Mouse (Mus musculus) heart, adult 9 months (tissue): Measurements from ENCODE around the gene Dcaf10.
A peak's percentile ranks its signal among the peaks of the same experiment; 100 is the strongest.
"Not testable (repeated sequence)": the region's sequence is repeated elsewhere in the genome, so short reads cannot be mapped to it uniquely, and the experiment has no call there.

Source experiments
- DNase-seq, 2 experiments: peaks; one replicate each; pipeline ENCODE4 v3.0.0; 2022; ENCODE audit warnings: low spot score in 2 of 2

Dcaf10 gene

DNA sequence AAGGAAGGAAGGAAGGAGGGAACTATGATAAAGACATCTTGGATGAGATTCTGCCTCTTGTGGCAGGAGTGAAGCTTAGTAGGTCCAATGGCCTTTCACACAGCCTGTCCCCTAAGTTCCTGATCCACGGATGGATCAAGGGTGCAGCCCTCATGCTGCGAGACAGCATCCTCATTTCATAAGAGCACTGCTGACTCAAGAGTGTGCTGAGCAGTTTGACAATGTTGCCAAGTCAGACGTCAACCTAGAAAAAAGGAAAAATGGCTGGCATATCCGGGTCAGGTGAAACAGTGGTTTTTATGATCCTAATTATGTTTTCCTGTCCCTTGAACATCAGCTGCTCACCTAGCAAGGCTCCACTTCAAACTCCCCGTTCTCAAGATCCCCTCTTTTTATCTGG is 51.8 kb downstream of the Dcaf10 start:
- DNase-seq = no peak

DNA sequence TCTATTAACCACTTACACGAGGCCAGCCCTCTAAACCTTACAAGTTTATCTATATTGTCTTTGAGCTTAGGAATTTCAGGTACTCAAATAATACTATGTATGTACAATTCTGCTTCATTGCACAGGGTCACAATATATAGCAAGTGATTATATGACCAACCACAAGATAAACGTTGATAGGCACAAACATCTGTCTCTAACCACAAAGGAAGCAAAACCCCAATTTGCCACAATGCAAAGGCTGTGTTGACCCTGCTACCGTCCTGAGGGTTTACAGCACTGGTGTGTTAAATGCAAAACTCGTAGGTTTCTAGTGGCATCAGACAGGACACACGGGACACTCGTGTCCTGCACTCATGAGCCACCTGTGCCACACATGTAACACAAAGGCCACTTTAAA is 54.3 kb downstream of the Dcaf10 start:
- not testable (repeated sequence) for DNase-seq

DNA sequence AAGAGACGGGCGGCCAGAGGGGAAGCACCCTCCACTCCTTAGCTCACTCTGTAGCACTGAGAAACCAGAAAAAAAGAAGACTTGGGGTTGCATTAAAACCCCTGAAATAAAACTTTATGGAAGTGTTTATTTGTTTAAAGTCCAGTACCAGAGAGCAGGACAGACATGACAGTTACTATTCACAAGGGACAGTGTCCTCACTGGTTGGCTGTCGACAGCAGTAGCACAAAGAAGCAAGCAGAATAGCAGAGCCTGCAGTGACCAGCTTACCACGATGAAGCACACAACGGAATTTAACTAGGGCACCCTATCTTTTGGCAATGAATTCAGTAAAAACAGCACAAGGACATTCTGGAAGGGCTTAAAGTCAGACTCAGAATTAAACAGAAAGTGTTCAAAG is 56.4 kb downstream of the Dcaf10 start:
- not testable (repeated sequence) for DNase-seq

DNA sequence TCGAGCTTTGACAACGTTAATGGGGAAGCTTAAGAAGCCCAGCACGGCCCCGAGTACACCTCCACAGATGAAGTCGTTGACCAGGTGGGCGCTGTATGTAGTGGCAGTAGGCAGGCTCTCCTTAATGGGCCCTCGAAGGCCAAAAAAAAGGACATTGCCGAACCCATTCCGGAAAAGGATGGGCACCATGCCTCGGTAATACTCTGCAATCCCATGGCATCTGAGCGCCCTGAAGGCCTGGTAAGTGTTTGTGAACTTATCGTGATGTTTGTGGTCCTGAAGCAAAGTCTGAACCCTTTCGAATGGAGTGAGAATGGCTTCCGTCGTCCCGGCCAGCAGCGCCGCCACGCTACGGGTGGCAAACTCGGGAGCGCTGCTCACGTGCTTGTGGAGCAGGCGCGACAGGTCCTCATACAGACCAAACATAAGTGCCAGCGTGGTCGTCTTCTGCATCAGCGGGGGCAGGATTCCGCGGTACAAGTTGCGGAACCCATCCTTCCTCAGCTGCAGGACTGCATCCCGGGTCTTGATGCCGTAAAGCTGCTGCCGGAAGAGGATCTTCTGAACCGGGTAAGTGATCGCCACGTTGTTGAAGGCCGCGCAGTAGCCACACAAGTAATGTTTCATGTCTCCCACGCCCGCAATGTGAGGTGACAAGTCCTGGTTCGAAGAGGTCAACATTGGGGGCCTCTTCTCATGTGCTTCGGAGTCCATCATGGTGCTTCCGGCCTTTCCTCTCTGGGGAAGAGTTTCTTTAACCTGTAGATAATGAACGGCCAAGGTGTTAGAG is 57.7 kb downstream of the Dcaf10 start:
- no peak for DNase-seq

DNA sequence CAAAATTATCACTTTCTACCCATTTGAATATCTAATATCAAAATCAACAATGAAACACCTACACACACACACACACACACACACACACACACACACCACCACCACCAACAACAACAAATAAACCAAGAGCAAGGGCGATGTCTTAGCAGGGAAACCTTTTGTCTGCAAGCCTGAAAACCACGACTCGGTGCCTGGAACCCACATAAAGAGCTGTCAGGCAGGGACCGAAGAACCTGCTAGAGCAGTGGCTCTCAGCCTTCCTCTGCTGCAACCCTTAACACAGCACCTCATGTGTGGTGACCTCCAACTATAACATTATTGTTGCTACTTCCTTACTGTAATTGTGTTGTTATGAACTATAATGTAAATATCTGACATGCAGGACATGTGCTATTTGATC is 60.4 kb downstream of the Dcaf10 start:
- DNase-seq = no peak

DNA sequence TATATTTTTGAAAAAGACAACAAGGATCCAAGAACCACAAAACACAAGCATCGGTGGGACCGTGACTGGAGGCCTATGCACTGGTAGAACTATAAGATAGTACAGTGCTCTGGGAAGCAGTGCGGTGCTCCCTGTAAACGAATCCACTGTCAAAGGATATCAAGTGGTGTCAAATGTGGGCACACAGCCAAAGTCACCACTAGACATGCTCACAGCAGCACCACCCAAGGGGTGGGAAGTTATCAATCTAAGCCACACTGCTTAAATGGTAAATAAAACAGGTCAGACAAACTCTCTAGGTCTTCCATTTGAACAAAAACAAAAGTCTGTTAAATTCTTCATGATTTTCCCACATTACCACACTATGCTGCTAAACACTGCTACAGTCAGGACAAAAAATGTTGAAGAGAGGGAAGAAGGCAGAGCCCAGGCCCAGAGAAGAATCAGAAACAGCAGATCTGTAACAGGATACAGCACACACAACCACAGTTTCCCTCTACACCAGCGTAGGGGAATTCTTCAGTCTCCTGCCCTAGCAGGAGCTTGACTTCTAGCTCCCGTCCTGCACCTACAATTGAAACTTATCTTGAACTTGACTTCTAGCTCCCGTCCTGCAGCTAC is 61.1 kb downstream of the Dcaf10 start:
- peak in 1 of 2 experiments; percentile 39 for DNase-seq

DNA sequence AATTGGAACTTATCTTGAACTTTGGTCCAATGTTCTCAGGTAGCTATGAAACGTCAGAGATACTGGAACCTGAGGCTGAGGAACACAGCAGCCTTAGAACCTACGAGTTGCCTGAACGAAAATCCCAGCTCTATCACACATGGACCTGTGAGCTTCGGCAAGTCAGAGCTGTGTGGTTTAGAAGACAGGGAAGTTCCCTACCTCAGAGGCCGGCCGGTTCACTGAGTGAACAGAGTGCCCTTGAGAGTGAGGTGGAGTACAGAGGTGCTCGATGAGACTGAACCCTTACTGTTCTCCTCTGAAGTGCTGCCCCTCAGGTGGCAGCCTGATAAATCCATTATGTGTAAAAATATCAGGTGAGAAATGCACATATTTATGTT is 61.6 kb downstream of the Dcaf10 start:
- no peak for DNase-seq

DNA sequence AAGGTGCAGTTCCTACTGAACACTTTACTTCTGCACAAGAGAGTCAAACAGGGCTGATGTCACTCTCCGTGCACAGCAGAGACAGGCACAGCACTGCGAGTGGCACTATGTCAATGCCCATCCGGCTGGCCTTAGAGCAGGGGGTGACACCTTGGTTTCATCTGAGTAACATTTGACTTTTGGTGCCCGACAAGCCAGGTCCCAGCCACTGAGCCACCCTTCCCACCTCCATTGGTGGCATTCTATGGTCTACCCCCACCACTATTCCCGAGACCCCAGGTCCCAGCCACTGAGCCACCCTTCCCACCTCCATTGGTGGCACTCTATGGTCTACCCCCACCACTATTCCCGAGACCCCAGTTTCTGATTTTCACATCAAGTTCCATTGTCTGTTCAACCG is 62.2 kb downstream of the Dcaf10 start:
- no peak for DNase-seq

DNA sequence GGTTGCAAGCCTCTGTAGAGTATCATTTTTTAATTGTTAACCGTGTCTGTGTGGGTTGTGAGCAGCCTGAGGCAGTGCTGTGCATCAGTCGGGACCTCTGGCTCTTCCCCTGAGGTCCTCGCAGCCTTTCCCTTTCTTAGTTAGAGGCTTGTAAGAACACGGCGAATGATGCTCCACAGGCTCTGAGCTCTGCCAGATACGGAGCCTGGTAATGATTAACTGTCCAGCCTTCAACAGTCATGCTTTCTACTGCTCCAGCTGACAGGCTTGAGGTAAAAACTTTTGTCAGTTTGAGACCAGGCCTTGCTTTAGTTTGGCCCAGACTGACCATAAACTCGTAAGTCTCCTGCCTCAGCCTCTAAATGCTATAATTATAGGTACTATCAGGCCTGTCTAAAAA is 63.4 kb downstream of the Dcaf10 start:
- no peak for DNase-seq

DNA sequence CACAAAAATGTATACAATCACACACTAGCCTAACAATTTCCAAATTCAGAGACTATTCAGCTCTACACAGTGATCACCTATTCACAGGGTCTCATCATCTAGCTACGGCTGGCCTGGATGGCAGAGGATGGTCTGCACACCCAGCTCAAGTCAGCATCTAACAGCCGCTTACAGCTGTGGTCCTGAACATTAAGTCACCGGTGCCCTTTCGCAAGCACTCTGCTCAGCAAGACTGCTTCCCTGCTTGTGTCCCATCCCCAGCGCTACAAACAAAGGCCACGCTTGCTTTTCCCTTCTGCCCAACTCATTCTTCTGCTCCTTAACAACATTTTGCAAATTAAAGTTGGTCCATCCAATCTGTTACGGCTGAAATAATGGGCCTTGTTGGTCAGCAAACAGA is 64.5 kb downstream of the Dcaf10 start:
- no peak for DNase-seq

DNA sequence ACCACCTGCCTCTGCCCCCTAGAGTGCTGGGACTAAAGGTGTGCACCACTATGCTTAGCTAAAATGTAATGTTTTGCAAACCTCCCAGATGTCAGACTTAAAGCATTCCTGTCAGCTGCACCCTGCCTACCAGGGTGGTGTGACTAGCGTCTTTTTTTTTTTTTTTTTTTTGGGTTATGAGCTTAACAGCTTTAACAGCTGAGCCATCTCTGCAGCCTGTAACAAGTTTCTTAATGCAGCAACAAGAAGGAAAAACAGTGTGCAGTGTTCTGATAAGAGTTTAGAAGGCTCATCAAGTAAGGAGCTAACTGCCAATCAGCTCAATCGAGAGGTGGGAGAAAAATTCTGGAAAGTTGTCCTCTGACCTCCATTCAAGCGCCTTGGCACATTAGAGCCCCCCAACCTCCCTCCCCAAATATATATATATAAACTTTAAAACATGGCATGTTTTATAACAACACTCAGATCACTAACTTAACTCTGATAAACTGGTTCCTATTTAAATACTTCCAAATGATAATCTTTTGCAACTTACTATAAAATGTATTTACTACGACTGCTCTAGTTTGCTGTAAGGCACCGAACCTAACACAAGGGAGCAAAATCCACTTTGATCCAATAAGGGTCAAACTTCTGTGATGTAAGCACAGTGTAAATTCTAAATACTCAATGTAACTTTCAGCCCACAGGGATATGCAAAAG is 65.3 kb downstream of the Dcaf10 start:
- no peak for DNase-seq

DNA sequence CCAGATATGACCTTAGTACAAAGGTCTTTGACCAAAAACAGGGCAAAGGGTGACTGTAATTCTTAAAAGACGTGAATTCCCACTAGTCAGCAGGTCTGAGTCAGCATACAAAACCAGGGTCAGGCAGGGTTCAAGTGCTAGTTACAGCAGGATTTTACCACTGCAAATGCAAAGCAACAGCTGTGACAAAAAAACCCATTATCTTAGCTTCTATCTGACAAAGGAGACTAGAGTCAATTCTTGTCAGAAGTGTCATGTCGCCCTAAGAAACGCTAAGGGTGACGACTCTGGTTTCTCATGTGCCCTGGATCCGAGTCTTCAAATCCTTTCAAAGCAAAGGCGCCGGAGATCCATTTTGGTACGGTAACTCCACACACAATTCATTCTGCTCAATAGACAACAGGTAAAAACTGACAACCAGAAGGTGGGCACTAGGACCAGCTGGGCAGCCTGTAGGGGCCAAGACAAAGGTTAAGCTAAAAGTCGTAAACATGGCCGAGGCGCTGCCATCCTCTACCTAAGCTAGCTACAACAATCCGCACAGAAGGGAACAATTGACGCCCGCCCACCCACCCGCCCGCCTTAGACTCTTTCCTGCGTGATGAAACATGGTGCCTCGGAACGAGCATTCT is 65.9 kb downstream of the Dcaf10 start:
- DNase-seq = no peak

DNA sequence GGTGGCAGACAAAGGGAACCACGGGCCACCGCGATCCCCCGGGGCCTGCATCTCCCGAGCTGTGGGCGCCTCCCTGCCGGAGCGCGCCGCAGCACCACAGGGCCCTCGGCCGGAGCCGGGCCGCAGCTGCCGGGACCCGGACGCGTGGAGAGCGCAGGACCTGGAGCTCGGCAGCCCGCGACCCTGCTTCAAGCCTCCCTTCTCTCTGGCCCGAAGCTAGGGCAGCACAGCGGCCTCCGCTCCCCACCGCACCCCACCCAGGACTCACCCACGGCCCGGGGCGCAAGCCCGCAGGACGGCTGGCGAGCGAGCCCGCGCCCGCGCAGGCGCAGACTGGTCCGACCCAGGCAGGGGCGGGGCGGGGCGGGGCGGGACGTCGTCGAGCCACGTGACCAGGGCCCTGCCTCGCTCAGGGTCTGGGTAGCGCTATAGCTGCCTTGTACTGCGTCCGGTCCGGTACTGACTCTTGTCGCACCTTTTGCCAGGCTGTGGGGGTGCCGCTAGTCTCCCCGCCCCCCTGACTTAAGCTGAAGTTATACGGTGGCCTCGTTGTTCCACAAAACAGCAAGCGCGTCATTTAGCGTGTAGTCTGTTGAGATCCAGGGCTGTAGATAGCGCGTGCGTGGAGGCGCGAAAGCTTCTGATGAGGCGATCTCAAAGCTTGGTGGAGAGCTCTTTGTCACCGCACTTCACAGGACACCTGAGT is 66.7 kb downstream of the Dcaf10 start, which contains the start of gene Slc25a51:
Gene Slc25a51 (minus strand): TSS at position 340 of the 706 bp plus-strand sequence.
- peak; percentile 88 to 90 for DNase-seq

DNA sequence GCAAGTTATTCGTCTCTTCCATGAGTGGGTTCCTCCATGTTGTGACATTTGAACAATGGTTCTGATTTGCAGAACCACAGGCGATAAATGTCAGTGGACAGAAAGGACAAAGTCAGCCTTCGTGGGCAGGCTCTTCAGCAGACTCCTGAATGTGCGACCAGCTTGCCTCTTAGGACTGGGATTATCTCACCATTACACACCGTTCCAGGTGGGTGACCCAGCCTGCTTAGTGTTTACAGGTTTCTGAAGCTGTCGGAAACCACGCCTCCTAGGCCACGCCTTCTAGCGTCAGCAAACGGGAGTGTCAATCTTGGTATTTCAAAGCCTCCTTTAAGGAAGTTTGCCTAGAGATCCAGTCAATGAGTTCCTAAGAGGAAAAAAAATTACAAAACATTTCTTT is 67.4 kb downstream of the Dcaf10 start:
- peak; percentile 56 to 77 for DNase-seq

DNA sequence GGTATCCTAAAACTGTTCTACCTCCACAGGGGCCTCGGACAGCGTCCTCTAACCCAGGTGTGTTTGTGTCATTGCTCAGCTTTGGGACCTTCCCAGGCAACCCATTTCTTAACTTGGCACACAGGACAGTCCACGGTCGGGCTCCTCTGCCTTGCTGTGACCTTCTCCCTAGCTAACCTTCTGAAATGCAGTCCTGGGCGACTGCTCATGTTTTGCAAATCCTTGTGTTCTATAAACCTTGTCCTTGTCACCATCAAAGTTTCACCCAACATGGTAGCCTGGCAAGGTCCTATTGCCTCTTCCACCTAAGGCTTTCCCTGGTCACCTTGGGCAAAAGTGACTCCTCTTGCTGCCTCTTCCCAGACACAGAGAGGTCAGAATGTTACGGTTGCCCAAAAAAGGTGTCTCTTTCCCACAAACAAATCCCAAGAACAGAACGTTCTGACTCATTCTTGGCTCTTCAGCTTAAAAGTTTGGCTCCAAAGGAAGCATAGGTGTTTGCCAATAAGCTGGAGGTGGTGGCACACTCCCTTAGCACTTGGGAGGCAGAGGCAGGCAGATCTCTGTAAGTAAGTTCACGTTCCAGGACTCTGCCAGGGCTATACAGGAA is 69.4 kb downstream of the Dcaf10 start:
- no peak for DNase-seq

DNA sequence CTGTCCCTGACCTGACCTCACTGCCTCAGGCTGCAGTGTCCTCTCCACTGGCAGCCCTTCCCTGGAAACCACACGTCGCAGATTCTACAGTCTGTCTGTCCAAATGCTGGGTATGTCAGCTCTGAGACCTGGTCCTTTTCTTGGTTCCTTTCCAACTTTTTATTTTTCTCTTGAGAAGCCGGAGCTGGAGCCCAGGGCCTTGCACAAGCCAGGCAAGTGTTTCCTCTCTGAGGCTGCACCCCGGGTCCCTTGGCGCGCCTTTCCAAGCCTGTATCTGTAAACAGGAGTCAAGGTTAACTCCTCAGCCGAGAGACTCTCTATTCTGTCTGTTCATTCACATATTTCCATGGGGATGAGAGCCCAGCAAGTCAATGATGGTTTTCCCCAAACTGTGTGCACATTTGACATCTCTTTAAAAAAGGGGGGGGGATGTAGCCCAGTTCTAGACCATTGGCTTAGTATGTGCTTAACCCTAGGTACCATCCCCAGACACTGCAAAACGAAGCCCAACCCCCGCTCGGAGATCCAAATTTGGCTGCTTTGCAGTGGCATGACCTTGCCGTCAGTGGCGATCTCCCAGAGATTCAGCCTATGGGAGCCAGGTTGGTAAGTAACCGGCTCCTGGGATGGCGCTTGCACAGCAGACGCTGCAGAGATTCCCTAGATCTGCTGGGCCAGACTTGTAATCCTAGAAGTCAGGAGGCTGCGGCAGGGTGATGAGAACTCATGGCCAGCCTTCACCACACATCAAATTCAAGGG is 70.7 kb downstream of the Dcaf10 start:
- no peak for DNase-seq

DNA sequence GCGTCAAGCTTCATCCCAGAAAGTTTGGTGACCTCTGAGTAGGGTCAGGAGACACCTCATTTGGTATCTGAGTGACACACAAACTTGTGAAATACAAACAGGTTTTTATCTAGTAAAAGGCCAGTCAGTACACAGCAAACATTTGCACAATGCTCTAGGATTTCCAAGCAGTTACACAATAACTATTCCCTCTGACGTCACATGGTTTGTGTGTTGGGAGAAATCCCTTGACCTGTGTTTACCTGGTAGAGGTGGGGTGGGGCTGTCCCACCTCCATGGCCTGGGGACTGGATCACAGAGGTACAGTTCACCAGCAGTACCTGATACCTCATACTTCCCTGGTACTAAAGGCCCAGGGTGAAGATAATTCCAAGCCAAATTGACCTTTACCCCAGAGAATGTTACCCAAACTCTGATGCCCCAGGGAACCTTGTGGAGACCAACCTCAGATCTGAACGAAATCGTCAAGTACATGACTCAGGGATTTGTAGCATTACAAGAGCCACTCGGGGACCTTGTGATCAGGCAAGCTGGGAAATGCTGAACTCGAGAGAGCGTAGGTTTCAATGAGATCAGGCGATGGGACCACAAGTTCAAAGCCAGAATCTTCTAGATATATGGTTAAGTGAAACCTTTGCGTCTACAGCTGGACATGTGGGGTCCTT is 71.9 kb downstream of the Dcaf10 start:
- no peak for DNase-seq

DNA sequence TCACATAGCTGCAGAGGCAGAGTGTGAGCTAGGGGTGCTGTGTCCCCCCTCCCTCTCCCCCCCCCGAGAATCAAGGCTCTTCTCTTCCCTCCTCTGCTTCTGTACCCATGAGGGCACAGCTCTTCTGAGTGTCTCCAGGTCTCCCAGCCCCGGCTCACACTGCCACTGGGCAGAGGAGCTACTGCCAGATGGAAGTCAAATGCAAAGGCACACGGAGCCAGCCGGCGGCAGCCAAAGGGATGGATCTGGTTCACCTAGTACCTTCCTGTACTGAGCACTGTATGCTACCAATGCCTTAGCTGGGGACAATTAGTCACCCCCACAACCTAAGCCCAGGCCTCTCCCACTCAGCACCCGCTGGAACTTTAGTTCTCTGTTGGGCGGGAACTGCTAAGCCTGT is 74.4 kb downstream of the Dcaf10 start:
- DNase-seq = no peak

DNA sequence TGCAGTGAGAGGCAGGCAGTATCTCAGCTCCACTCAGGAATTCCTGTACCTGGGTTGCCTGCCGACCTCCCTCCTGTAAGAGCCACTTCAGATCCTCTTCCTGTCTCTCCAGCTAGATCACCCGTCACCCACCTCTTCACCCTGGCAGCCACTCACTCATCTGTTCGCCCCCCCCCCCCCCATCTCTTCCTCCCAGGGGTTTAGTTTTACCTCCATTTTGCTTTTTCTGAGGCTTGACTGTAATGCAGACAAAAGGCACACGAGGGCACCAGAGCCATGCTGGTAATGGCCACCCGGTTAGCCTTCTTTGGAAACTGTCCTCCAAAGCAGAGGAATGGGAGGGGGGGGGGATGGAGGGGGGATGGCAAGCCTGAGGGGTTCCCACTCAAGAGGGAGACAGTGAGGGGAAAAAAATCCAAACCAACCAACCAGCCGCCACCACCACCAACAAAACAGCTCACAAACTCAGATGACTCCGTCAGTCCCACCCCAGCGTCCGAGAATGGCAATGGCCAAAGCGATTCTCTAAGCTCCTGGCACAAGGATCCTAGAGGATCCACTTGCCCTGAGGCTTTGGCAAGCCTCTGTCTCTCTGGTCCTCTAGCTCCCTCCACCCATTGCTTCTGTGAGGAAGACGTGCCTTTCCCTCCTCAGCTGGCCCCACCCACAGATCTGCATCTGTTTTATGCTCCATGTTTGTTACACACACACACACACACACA is 76.5 kb downstream of the Dcaf10 start:
- peak; percentile 33 to 36 for DNase-seq
